In the genomic region with DNA sequence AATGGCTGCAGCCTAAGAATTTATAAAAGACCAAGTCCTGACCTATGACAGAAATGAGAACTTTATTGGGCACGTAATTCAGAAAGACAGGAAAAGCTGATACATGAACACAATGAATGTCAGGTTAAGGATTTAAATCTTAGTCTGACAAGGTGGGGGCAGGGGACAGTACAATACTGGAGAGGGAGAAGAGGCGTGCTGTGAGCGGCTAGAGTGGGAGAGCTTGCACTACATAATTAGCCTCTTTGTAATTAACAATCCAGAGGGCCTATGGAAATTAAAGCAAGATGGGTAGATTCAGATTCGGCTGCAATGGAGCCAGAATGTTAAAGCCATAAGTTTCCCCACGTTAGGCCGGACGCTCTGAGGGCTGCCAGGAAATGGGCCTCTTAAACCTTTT, we compare ENCODE assay signal across 23 mouse cellular contexts.
DNase-seq lines count a peak whose midpoint lies in the region; ATAC-seq and TF ChIP-seq lines count a peak whose summit lies in the region.
"Had no signal": no experiment of that assay in that cellular context is flagged by ENCODE, and none has a peak within 500 bp of the region (broad histone marks: within the 10 kb centered on the region; RNA-seq: fewer than 3 reads in every experiment).

No protein-coding gene starts in this region.

- H3K27me3 ChIP-seq in embryonic facial prominence, embryonic 12.5 days = no peaks in the 10 kb centered on the region
- no peaks in the 10 kb centered on the region for H3K27me3 ChIP-seq in embryonic facial prominence, embryonic 10.5 days (replicated peaks; ENCODE audit: low read depth, poor library complexity, severe bottlenecking)
- H3K27me3 ChIP-seq in neural tube, embryonic 13.5 days = no peaks in the 10 kb centered on the region
- H3K27me3 ChIP-seq in neural tube, embryonic 15.5 days (replicated peaks) = no peaks in the 10 kb centered on the region
- H3K27me3 ChIP-seq: embryonic facial prominence, embryonic 13.5 days; limb, embryonic 15.5 days had no signal

- H3K9ac ChIP-seq in embryonic facial prominence, embryonic 12.5 days = no peak overlapping the region
- H3K9ac ChIP-seq in neural tube, embryonic 13.5 days = no peak overlapping the region
- no peak overlapping the region for H3K9ac ChIP-seq in neural tube, embryonic 15.5 days (replicated peaks)
- H3K9ac ChIP-seq: embryonic facial prominence, embryonic 13.5 days; limb, embryonic 15.5 days; liver, embryonic 14.5 days; lung, embryonic 14.5 days had no signal

- no peak overlapping the region for H3K4me2 ChIP-seq in embryonic facial prominence, embryonic 12.5 days (replicated peaks)
- no peak overlapping the region for H3K4me2 ChIP-seq in neural tube, embryonic 13.5 days
- no peak overlapping the region for H3K4me2 ChIP-seq in neural tube, embryonic 15.5 days
- H3K4me2 ChIP-seq: embryonic facial prominence, embryonic 13.5 days; heart, embryonic 11.5 days; limb, embryonic 15.5 days; lung, embryonic 14.5 days had no signal

- no peak overlapping the region for H3K4me3 ChIP-seq in embryonic facial prominence, embryonic 12.5 days
- H3K4me3 ChIP-seq in embryonic facial prominence, embryonic 10.5 days = no peak overlapping the region
- no peak overlapping the region for H3K4me3 ChIP-seq in left cerebral cortex, adult 2 months
- H3K4me3 ChIP-seq in neural tube, embryonic 13.5 days = no peak overlapping the region
- no peak overlapping the region for H3K4me3 ChIP-seq in neural tube, embryonic 15.5 days (replicated peaks)
- H3K4me3 ChIP-seq: embryonic facial prominence, embryonic 13.5 days; erythroblast, embryonic 14.5 days; hindbrain, embryonic 10.5 days; limb, embryonic 15.5 days had no signal

- no peak overlapping the region for H3K27ac ChIP-seq in embryonic facial prominence, embryonic 12.5 days
- no peak overlapping the region for H3K27ac ChIP-seq in embryonic facial prominence, embryonic 10.5 days (replicated peaks)
- 0 out of 2 replicates have a peak overlapping the region, but pooled peaks have one; percentile 19 for H3K27ac ChIP-seq in left cerebral cortex, adult 2 months
- no peak overlapping the region for H3K27ac ChIP-seq in neural tube, embryonic 13.5 days (replicated peaks)
- H3K27ac ChIP-seq in neural tube, embryonic 15.5 days (replicated peaks) = no peak overlapping the region
- H3K27ac ChIP-seq: embryonic facial prominence, embryonic 13.5 days; hindbrain, embryonic 10.5 days; limb, embryonic 15.5 days; liver, embryonic 14.5 days had no signal

- no peak for DNase-seq in embryonic facial prominence, embryonic 10.5 days (ENCODE audit: low spot score)
- DNase-seq in left cerebral cortex, adult 2 months (ENCODE audit: extremely low spot score in 1 of 2, low spot score in 2 of 2) = no peak
- no peak for DNase-seq in left cerebral cortex, postnatal 10 days (ENCODE audit: extremely low spot score in 1 of 2, low spot score in 2 of 2)
- peak; percentile 34 for DNase-seq in retina, embryonic 14.5 days (ENCODE audit: low spot score)
- no peak for DNase-seq in layer of hippocampus, adult 18-20 months (ENCODE audit: low spot score in 2 of 2)
- DNase-seq: adrenal gland, postnatal 10 days; cerebellum, adult 9-11 months; gastrocnemius, postnatal 10 days; kidney, adult 9 months; kidney, postnatal 25 days; lung, embryonic 14.5 days; thymus, postnatal 25 days had no signal

- WGBS in embryonic facial prominence, embryonic 12.5 days = 34% methylated on average over 7 of the region's 7 CpGs
- WGBS in embryonic facial prominence, embryonic 10.5 days = 44% methylated on average over 7 of the region's 7 CpGs
- WGBS in neural tube, embryonic 13.5 days = 21% methylated on average over 7 of the region's 7 CpGs
- WGBS in neural tube, embryonic 15.5 days = 27% methylated on average over 7 of the region's 7 CpGs

- H3K4me1 ChIP-seq in embryonic facial prominence, embryonic 12.5 days = no peaks in the 10 kb centered on the region
- H3K4me1 ChIP-seq in embryonic facial prominence, embryonic 10.5 days = 0 out of 2 replicates have a peak, but pooled peaks cover 5% of the 10 kb centered on the region
- H3K4me1 ChIP-seq in neural tube, embryonic 13.5 days (replicated peaks) = peaks cover 9% of the 10 kb centered on the region
- peaks cover 3% of the 10 kb centered on the region; the same call in 1 of the 2 replicates for H3K4me1 ChIP-seq in neural tube, embryonic 15.5 days
- H3K4me1 ChIP-seq: hindbrain, embryonic 10.5 days; limb, embryonic 15.5 days had no signal

- TF ChIP-seq CTCF in left cerebral cortex, adult 2 months (IDR thresholded peaks at IDR 0.05) = no peak

- no peaks in the 10 kb centered on the region for H3K9me3 ChIP-seq in embryonic facial prominence, embryonic 12.5 days
- H3K9me3 ChIP-seq in embryonic facial prominence, embryonic 10.5 days = no peaks in the 10 kb centered on the region
- H3K9me3 ChIP-seq in neural tube, embryonic 13.5 days = no peaks in the 10 kb centered on the region
- no peaks in the 10 kb centered on the region for H3K9me3 ChIP-seq in neural tube, embryonic 15.5 days (replicated peaks)
- H3K9me3 ChIP-seq: embryonic facial prominence, embryonic 13.5 days; hindbrain, embryonic 10.5 days; limb, embryonic 15.5 days had no signal

- intact Hi-C loops in left cerebral cortex, adult 2 months (cut with DNase I) = no loop called here
- intact Hi-C loops in left cerebral cortex, postnatal 10 days (cut with DNase I) = no loop called here

- ATAC-seq in embryonic facial prominence, embryonic 12.5 days (ENCODE audit: insufficient number of reproducible peaks, insufficient read depth, low FRiP score, low TSS enrichment) = 0 out of 2 replicates have a peak, but pooled peaks have one; percentile 35
- peak; percentile 67; the same call in 1 of the 2 replicates for ATAC-seq in neural tube, embryonic 13.5 days (ENCODE audit: low read depth)
- no peak for ATAC-seq in neural tube, embryonic 15.5 days (ENCODE audit: low FRiP score)
- ATAC-seq: hindbrain, embryonic 16.5 days; intestine, embryonic 16.5 days had no signal

- no peaks in the 10 kb centered on the region for H3K36me3 ChIP-seq in embryonic facial prominence, embryonic 12.5 days
- no peaks in the 10 kb centered on the region for H3K36me3 ChIP-seq in embryonic facial prominence, embryonic 10.5 days (replicated peaks)
- no peaks in the 10 kb centered on the region for H3K36me3 ChIP-seq in neural tube, embryonic 13.5 days
- H3K36me3 ChIP-seq in neural tube, embryonic 15.5 days = no peaks in the 10 kb centered on the region
- H3K36me3 ChIP-seq: embryonic facial prominence, embryonic 13.5 days; hindbrain, embryonic 10.5 days; limb, embryonic 15.5 days had no signal
